Mouse (Mus musculus) brain, embryonic 14.5 days (tissue): ENCODE results near the gene Hist1h1t. TPM values are rescaled to one million over a fixed set of nuclear protein-coding genes. Genes with fewer than 3 reads are reported as not detected.
A peak's percentile ranks its signal among the peaks of the same experiment; 100 is the strongest.

ENCODE experiments used
- DNase-seq: peaks from one replicate; pipeline ENCODE4 v3.0.0-alpha.2; 2011; ENCODE audit warnings: low read depth
- CTCF ChIP-seq: fragments of 200-500 bp; IDR thresholded peaks from 2 replicates; pipeline ENCODE4 v1.5.1; 2012; ENCODE audit warnings: inconsistent platforms, mild to moderate bottlenecking, moderate library complexity, borderline replicate concordance; ENCODE audit not compliant: insufficient read depth, insufficient read length; ENCODE audit errors: extremely low read depth
- POLR2A ChIP-seq: fragments of 200-500 bp; IDR thresholded peaks from 2 replicates; pipeline ENCODE4 v1.6.1; 2012; ENCODE audit warnings: mild to moderate bottlenecking, inconsistent platforms, borderline replicate concordance; ENCODE audit not compliant: poor library complexity, insufficient read depth, insufficient read length, severe bottlenecking; ENCODE audit errors: extremely low read depth
- polyA plus RNA-seq: library from polyadenylated mRNA; depleted of rRNA; stranded (reverse); fragments of >200 nt; gene quantifications from 2 replicates; pipeline ENCODE4 v1.2.3, GENCODE M21; 2012

The Hist1h1t gene
- polyA plus RNA-seq, 1 experiment, result not detected

GRCm38 (mm10) chr13:23687907-23688306 lies 7.7 kb upstream of the Hist1h1t start:
- DNase-seq, result no peak
- TF ChIP-seq POLR2A (no peak), CTCF (no peak)

DNA sequence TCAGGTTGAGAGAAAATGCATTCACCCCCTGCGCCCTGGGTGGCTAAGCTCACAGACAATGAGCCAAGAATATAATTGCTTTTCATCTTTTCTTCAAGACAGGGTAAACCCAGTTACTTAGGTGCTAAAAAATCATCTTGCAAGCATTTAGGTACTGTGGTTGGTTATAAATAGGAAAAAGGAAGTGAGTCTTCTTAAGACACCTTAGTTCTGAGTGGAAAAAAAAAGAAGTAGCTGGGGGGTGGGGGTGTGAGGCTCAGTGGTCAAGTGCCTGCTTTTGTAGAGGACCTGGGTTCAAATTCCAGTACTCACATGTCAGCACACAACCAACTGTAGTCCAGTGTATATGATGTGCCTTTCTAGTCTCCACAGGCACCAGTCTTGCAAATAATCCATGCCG lies 6.7 kb upstream of the Hist1h1t start:
- DNase-seq, result no peak
- TF ChIP-seq POLR2A (no peak), CTCF (no peak)

- TF ChIP-seq CTCF (no peak), POLR2A (no peak)
- DNase-seq, result no peak
Observed at GRCm38 (mm10) chr13:23689459-23689858, 6.2 kb upstream of the Hist1h1t start.

GRCm38 (mm10) chr13:23693856-23694440 lies 1.7 kb upstream of the Hist1h1t start:
- no peak for DNase-seq
- TF ChIP-seq CTCF (no peak), POLR2A (no peak)

GRCm38 (mm10) chr13:23694956-23695355 lies 658 bp upstream of the Hist1h1t start:
- DNase-seq, result no peak
- TF ChIP-seq CTCF, result no peak
- TF ChIP-seq POLR2A, result no peak

GRCm38 (mm10) chr13:23696061-23696474 lies 454 bp downstream of the Hist1h1t start:
- no peak for TF ChIP-seq CTCF
- no peak for TF ChIP-seq POLR2A
- no peak for DNase-seq

- peak; percentile 87 for DNase-seq
- TF ChIP-seq CTCF, result peak; percentile 71
- TF ChIP-seq POLR2A, result no peak
Observed at GRCm38 (mm10) chr13:23697491-23698299, 2.1 kb downstream of the Hist1h1t start.

- TF ChIP-seq POLR2A (peak; percentile 87; the same call in 1 of the 2 replicates), CTCF (no peak)
- peak; percentile 99 for DNase-seq
Observed at GRCm38 (mm10) chr13:23698300-23698693, 2.7 kb downstream of the Hist1h1t start, which contains the start of gene Hist1h4c. Hist1h4c (minus strand) TSS chr13:23698454.

- TF ChIP-seq CTCF (no peak), POLR2A (no peak)
- no peak for DNase-seq
Observed at GRCm38 (mm10) chr13:23698996-23699395, 3.4 kb downstream of the Hist1h1t start.

DNA sequence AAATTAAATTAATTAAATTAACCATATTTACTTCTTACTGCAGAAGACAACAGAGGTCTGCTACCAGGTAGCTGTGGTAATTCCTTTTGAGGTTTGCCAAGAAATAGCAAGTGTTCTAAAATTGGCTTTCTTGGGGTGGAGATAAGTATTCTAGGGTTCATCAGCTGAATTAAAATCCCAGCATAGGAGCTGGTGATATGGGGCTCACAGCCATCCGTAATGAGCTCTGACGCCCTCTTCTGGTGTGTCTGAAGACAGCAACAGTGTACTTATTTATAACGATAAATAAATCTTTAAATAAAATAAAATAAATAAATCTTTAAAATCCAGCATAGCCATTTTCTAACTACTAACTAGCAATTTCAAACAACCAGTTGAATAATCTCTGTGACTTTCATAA lies 4.2 kb downstream of the Hist1h1t start:
- no peak for DNase-seq
- TF ChIP-seq CTCF, result no peak
- TF ChIP-seq POLR2A, result no peak

GRCm38 (mm10) chr13:23700786-23701520 lies 5.3 kb downstream of the Hist1h1t start:
- DNase-seq, result peak; percentile 82
- TF ChIP-seq POLR2A (no peak), CTCF (peak; percentile 76; the same call in 1 of the 2 replicates)
